Mouse (Mus musculus) liver, postnatal 0 days (tissue): Measurements from ENCODE around the gene Psmd2. TPM values are rescaled to one million over a fixed set of nuclear protein-coding genes. Genes with fewer than 3 reads are reported as not detected.

Experiments used
- ATAC-seq: fragments of 200-750 bp; cut with Nextera tagmentation; 2 replicates; pipeline ENCODE4 v1.8.0; 2017; ENCODE audit warnings: mild to moderate bottlenecking, moderate library complexity
- DNase-seq: peaks from one replicate; pipeline ENCODE4 v3.0.0-alpha.2; 2016
- H3K27ac ChIP-seq: fragments of 300-500 bp; sonication (generic); 2 replicates; pipeline ENCODE4 v1.5.1; 2014; ENCODE audit warnings: antibody characterized with exemption, moderate library complexity, mild to moderate bottlenecking, low read depth
- H3K27me3 ChIP-seq: fragments of 300-500 bp; sonication (generic); 2 replicates; pipeline ENCODE4 v1.6.1; 2014; ENCODE audit warnings: low read length, control low read depth, mixed read lengths; ENCODE audit not compliant: insufficient read depth
- H3K36me3 ChIP-seq: fragments of 300-500 bp; sonication (generic); replicated peaks from 2 replicates; pipeline ENCODE4 v1.6.1; 2014; ENCODE audit warnings: mild to moderate bottlenecking, control low read depth, low read length, moderate library complexity, mixed read lengths; ENCODE audit not compliant: insufficient read depth
- H3K4me1 ChIP-seq: fragments of 300-500 bp; sonication (generic); 2 replicates; pipeline ENCODE4 v1.6.1; 2014; ENCODE audit warnings: antibody characterized with exemption, mild to moderate bottlenecking, control low read depth; ENCODE audit not compliant: insufficient read depth
- H3K4me2 ChIP-seq: fragments of 300-500 bp; sonication (generic); 2 replicates; pipeline ENCODE4 v1.6.1; 2014; ENCODE audit warnings: low read depth, mild to moderate bottlenecking, low read length, moderate library complexity, mixed read lengths
- H3K4me3 ChIP-seq: fragments of 300-500 bp; sonication (generic); 2 replicates; pipeline ENCODE4 v1.5.1; 2014; ENCODE audit warnings: low read depth, low read length
- H3K9ac ChIP-seq: fragments of 300-500 bp; sonication (generic); replicated peaks from 2 replicates; pipeline ENCODE4 v1.6.1; 2014; ENCODE audit warnings: mild to moderate bottlenecking, moderate library complexity
- H3K9me3 ChIP-seq: fragments of 300-500 bp; sonication (generic); 2 replicates; pipeline ENCODE4 v1.6.1; 2016; ENCODE audit warnings: mild to moderate bottlenecking, control low read depth, low read length, mixed read lengths
- CTCF ChIP-seq: sonication (generic); IDR thresholded peaks from 2 replicates; pipeline ENCODE4 v1.5.1; 2016; ENCODE audit warnings: antibody characterized with exemption, low read depth
- EP300 ChIP-seq: IDR thresholded peaks from 2 replicates; pipeline ENCODE4 v1.6.1; 2016; ENCODE audit warnings: antibody characterized with exemption, low read depth, mild to moderate bottlenecking
- WGBS: fragments of 180-500 bp; shearing (Covaris S2); extraction: QIAGEN DNeasy Blood & Tissue Kit; methylation state at CpG from one replicate; pipeline ENCODE4 v1.1.7; 2014; ENCODE audit not compliant: insufficient replicate concordance; 5-methylcytosine and 5-hydroxymethylcytosine counted together
- polyA plus RNA-seq: library from polyadenylated mRNA; unstranded; fragments of >200 nt; fragmentation: Nextera tagmentation; extraction: Ambion mirVana; gene quantifications from 2 replicates; pipeline ENCODE4 v1.2.1, GENCODE M21; 2015

Psmd2 gene
- polyA plus RNA-seq, 1 experiment from 2014 or later = 110 TPM

DNA sequence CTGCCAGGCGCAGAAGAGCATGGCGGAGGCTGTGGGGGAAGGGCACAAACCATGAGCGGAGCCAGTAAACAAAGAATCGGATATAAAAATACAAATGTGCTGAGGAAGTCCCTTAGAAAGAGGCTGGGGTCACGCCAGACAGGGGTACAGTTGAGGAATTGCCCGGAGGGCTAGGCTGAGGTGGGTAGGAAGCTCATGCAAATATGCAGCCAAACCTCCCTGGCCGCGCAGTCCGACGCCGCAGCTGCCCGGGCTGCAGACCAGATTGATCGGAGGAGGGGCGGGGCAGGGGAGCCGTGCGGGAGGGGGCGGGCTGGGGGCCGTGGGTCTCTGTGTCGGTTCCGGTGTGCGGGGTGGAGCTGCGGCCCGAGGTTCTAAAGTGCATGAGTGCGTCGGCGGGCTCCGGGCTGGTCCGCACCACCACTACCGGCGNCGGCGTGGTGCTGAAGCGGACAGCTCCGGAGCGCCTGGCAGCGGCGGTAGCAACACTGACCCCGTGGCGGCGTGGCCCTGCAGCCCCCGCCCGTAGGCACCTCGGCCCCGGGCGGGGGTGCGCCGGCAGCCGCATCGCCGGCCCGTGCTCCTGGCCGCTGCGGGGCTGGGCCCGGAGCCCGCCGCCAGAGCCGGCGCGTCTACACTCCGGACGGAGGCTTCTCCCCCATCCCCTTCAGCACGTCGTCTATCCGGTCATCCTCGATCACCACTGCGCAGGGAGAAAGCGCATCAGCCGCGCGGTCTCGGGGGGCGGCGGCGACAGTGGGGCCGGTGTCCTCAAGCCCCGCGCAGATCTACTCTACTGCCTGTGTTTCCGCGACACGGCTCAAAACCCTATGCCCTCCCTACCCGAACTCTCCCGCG, 31.7 kb upstream of the Psmd2 start:
- Histone ChIP-seq H3K27ac (no peak overlapping the region), H3K4me3 (peak overlapping the region; percentile 71), H3K4me1 (peaks cover 35% of the 10 kb centered on the region), H3K9ac (no peak overlapping the region), H3K36me3 (no peaks in the 10 kb centered on the region), H3K27me3 (peaks cover 43% of the 10 kb centered on the region), H3K9me3 (no peaks in the 10 kb centered on the region), H3K4me2 (peak overlapping the region; percentile 99)
- no peak for TF ChIP-seq CTCF
- TF ChIP-seq EP300 = no peak
- DNase-seq (peak; percentile 67), ATAC-seq (peak; percentile 57)
- WGBS = 3% methylated on average over 64 of the region's 83 CpGs

DNA sequence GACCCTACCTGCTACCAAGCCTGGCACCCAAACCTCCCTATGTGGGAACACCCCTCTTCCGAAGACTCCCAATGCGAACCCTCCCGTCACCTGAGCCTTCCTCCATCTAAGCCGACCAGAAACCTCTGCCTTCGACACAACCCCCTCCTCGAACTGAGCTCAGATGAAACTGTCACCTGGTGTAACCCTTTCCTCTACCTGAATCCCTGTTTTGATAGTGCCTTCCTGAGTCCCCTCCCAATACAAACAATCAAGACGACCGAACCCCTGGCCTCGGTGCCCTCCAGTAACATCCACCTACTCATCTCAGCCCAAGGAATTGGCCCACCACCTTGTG, 31.1 kb upstream of the Psmd2 start:
- no peak for ATAC-seq
- no peak for TF ChIP-seq CTCF
- TF ChIP-seq EP300 = no peak

DNA sequence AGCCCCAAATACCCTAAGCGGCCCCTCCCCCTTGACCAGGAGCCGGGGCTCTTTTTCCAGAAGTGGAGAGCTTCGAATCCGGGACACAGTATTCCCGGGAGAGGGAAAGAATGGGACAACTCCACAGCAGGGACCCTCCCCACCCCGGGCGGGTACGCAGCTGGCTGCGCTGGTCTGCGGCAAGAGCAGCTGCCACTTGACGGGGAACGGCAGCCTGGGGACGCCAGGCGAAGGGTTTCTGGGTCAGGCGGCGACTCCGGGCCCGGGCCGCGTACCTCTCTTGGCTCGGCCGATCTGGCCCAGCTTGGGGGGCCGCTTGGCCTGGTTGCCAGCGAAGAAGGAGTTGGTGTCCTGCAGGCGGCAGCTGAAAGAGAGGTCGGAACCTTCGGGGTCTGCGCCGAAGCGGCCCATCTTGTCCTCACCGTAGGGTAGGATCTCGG, 30.7 kb upstream of the Psmd2 start:
- peak overlapping the region; percentile 48; the same call in 1 of the 2 replicates for H3K9ac ChIP-seq
- WGBS = under 1% methylated on average over 32 of the region's 32 CpGs
- ATAC-seq (peak; percentile 4), DNase-seq (no peak)
- peaks cover 43% of the 10 kb centered on the region for H3K27me3 ChIP-seq
- H3K27ac ChIP-seq = no peak overlapping the region
- peaks cover 35% of the 10 kb centered on the region for H3K4me1 ChIP-seq
- TF ChIP-seq CTCF = no peak
- TF ChIP-seq EP300 = no peak
- H3K4me3 ChIP-seq = peak overlapping the region; percentile 71
- no peaks in the 10 kb centered on the region for H3K9me3 ChIP-seq
- H3K36me3 ChIP-seq = no peaks in the 10 kb centered on the region
- peak overlapping the region; percentile 99 for H3K4me2 ChIP-seq

More for the DNA sequence above, 31.1 kb upstream of the Psmd2 start:
- H3K27me3 ChIP-seq = peaks cover 43% of the 10 kb centered on the region
- no peak overlapping the region for H3K27ac ChIP-seq
- under 1% methylated on average over 9 of the region's 9 CpGs for WGBS
- no peak overlapping the region for H3K9ac ChIP-seq
- H3K4me3 ChIP-seq = peak overlapping the region; percentile 71
- H3K9me3 ChIP-seq = no peaks in the 10 kb centered on the region
- H3K36me3 ChIP-seq = no peaks in the 10 kb centered on the region
- no peak for DNase-seq
- H3K4me2 ChIP-seq = peak overlapping the region; percentile 99
- peaks cover 35% of the 10 kb centered on the region for H3K4me1 ChIP-seq

DNA sequence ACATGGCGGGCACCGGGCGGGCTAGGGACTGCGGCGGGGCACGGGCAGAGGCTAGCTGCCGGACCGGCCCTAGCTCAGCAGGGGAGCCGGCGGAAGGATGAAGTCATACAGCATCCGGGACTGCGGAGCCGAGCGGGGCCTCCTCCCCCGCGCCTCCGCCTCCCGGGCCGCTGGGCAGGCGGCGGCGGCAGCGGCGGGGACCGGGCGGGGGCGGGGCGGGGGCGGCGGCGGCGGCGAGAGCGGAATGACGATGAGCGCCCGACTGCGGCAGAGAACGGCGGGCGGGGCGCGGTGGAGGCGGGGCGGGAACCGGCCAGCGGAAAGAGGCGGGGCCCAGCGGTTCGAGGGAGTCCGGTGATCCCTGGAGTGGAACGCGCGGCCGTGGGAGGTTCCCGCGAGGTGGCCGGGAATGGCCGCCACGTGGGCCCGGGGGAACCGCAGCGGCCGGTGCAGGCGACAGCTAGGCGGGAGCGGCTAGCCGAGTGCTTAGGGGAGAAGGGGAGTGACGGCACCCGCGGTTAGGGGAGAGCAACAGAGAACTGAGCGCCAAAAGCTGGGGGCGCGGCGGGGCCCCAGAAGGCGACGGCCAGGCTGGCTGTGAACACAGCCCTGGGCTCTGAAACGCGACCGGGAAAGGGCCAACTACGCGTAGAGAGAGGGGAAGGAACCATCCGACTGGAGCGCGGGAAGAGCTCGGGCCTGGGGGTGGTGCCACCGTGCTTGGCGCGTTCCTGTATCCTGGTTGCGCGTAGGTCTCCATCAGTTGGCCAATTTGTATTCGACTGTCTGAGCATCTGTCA, 30.1 kb upstream of the Psmd2 start, which contains the start of gene Camk2n2:
Gene Camk2n2, minus strand, starts transcription at position 97 of the 800 bp plus-strand sequence.
- ATAC-seq = peak; percentile 55

GRCm38 (mm10) chr16:20621991-20622685, 29.3 kb upstream of the Psmd2 start:
- H3K27ac ChIP-seq = no peak overlapping the region
- H3K9ac ChIP-seq = 0 out of 2 replicates have a peak overlapping the region, but pooled peaks have one; percentile 21
- H3K4me1 ChIP-seq = peaks cover 35% of the 10 kb centered on the region
- no peaks in the 10 kb centered on the region for H3K9me3 ChIP-seq
- DNase-seq (peak; percentile 78), ATAC-seq (peak; percentile 72)
- peak overlapping the region; percentile 99 for H3K4me2 ChIP-seq
- WGBS = under 1% methylated on average over 37 of the region's 37 CpGs
- peak overlapping the region; percentile 71 for H3K4me3 ChIP-seq
- no peaks in the 10 kb centered on the region for H3K36me3 ChIP-seq
- no peak for TF ChIP-seq CTCF
- no peak for TF ChIP-seq EP300
- peaks cover 43% of the 10 kb centered on the region for H3K27me3 ChIP-seq

More for the DNA sequence above, 30.1 kb upstream of the Psmd2 start, which contains the start of gene Camk2n2:
- DNase-seq = peak; percentile 79
- Histone ChIP-seq H3K9ac (peak within 1 kb of the TSS; percentile 48; the same call in 1 of the 2 replicates), H3K36me3 (no peaks in the 10 kb centered on the region), H3K4me3 (peak within 1 kb of the TSS; percentile 71), H3K9me3 (no peaks in the 10 kb centered on the region), H3K4me2 (peak within 1 kb of the TSS; percentile 99), H3K27ac (no peak within 1 kb of the TSS), H3K27me3 (peaks cover 43% of the 10 kb centered on the region), H3K4me1 (peaks cover 35% of the 10 kb centered on the region)
- 1% methylated on average over 57 of the region's 92 CpGs for WGBS
- TF ChIP-seq CTCF (no peak), EP300 (no peak)
